Mouse (Mus musculus): ENCODE measurements around the gene Thrb.

Thrb gene

DNA sequence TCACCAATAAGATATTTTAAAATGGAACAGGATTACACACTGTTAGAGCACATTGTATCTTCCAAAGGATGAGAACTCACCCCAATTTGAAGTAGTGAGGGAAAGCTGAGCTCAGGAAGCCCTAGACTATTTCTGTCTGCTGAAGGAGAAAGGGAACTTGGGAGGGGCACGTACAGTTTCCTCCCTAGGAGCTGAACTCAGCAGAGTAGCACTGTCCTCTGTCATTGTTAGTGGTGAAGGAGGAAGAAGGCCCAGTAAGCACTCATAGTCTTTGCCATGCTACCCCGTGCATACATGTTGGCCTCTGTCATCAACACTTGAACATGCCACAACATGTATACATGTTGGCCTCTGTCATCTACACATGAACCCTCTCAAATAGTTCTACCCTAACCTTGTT is 294.0 kb downstream of the Thrb start:
- no peak for DNase-seq (ENCODE audit: low spot score)

DNA sequence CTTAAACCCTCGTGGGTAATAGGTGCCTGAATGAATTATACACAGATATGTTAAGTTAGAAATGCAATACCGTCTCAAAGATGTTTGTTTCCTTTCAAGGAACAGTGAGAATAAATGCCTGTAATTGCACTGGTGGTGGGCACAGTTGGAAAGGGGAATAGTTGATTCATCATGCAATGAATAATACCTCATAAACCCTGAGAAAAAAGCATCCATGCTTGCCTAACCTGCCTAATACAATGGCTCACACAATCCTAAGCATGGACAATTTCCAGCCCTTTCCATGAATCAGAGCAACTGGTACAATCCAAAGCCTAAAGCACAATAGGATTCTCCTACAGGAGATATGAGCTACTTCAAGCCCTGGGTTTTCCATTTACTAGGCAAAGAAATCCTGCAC is 299.8 kb downstream of the Thrb start:
- DNase-seq (ENCODE audit: low spot score): no peak

- DNase-seq (ENCODE audit: low spot score): peak; percentile 78
Measured at GRCm38 (mm10) chr14:17967117-17967726, 307.2 kb downstream of the Thrb start.

DNA sequence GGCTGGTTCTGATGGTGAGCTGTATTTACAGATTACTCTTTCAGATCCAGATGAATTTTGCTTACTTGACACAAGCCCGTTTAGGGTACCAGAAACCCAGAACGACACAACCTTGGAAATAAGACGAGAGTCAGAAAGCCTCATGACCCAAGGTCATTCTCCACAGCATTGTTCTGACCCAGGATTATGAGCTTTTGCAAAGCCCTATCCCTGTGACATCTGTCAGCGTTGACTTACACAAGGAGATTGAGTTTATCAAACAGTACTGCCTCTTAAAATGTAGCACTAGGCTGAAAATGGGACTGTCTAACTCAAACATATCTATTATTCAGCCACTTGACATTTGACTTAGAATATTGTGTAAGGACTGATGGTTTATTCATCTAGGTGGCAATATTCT is 312.1 kb downstream of the Thrb start:
- DNase-seq (ENCODE audit: low spot score): no peak

DNA sequence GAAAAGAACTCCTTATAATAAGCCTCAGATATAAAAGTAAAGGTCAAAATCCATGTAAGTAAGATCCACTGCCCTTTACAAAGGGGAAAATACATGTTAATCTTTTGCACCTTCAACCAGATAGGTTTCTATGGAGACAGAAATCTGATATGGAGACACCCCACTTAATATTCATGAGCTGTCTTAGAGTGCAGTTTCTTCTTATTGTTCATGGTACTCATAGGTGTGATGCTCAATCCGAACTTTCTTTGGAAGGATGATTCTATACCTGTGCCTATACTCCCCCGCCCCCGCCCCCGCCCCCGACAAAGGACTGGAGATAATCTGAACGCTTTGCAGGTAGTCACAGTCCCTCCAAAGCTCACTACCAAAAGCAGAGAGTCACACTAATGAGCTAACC is 312.6 kb downstream of the Thrb start:
- no peak for DNase-seq (ENCODE audit: low spot score)

GRCm38 (mm10) chr14:17975786-17976185 is 315.7 kb downstream of the Thrb start:
- DNase-seq (ENCODE audit: low spot score): no peak

DNA sequence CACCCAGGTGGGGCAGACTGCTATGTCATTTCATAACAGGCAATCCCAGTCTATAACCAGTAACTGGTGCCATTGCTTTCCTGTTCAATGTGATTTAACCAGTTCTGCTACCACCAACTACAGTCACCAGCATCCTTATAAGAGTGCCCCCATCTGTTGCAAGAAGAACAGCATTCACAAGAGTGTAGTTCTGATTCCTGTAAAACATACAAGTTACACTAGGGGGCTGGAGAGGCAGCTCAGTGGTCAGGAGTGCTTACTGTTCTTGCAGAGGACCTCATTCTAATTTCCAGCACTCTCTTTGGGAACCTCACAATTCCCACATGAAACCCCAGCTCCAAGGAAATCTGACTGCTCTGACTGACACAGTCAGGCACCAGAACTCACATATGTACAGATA is 318.2 kb downstream of the Thrb start:
- no peak for DNase-seq (ENCODE audit: low spot score)

- no peak for DNase-seq (ENCODE audit: low spot score)
Measured at GRCm38 (mm10) chr14:17981258-17981657, 321.2 kb downstream of the Thrb start.

DNA sequence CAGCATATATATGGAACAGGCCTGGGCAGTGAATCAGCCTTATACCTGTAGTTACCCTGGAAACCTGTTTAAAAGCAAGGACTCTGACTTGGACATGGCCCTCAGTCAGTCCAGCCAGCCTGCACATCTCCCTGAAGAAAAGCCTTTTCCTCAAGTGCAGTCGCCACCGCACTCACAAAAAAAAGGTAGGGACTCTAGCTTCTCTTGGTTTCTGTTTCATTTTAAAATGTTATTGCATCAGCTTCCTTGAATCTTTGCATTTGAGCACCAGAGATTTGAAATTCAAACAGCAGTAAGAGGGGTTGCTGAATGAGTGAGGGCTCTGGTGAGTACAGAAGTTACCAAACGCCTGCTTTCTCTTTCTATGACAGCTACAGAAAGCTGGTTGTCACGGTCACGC is 322.0 kb downstream of the Thrb start:
- DNase-seq (ENCODE audit: low spot score): no peak

- DNase-seq (ENCODE audit: low spot score): no peak
Measured at GRCm38 (mm10) chr14:17983390-17983789, 323.3 kb downstream of the Thrb start.

GRCm38 (mm10) chr14:17983839-17984238 is 323.8 kb downstream of the Thrb start:
- DNase-seq (ENCODE audit: low spot score): no peak

GRCm38 (mm10) chr14:17988580-17988979 is 328.5 kb downstream of the Thrb start:
- DNase-seq (ENCODE audit: low spot score): no peak

- DNase-seq (ENCODE audit: low spot score): no peak
Measured at GRCm38 (mm10) chr14:17989182-17989581, 329.1 kb downstream of the Thrb start.

- DNase-seq (ENCODE audit: low spot score): no peak
Measured at GRCm38 (mm10) chr14:17990186-17990585, 330.1 kb downstream of the Thrb start.

- no peak for DNase-seq (ENCODE audit: low spot score)
Measured at GRCm38 (mm10) chr14:18001886-18002285, 341.8 kb downstream of the Thrb start.

- no peak for DNase-seq (ENCODE audit: low spot score)
Measured at GRCm38 (mm10) chr14:18003686-18004085, 343.6 kb downstream of the Thrb start.

GRCm38 (mm10) chr14:18008524-18008923 is 348.5 kb downstream of the Thrb start:
- DNase-seq (ENCODE audit: low spot score): no peak

DNA sequence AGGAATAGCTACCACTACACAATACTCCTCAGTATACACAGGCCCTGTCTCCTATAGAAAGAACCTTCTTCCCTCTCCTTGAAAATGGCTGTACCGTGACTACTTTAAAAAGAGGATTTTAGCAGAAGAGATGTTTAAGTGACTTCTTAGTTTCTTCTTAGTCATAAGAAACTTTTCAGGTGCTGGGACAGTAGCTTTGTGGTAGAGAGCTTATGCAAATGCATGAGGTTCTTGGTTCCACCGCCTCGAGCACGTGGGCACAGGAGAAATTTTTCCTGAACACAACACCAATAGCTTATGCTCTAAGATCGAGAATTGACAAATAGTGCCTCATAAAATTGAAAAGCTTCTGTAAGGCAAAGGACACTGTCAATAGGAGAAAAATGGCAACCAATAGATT is 356.5 kb downstream of the Thrb start:
- no peak for DNase-seq (ENCODE audit: low spot score)

DNA sequence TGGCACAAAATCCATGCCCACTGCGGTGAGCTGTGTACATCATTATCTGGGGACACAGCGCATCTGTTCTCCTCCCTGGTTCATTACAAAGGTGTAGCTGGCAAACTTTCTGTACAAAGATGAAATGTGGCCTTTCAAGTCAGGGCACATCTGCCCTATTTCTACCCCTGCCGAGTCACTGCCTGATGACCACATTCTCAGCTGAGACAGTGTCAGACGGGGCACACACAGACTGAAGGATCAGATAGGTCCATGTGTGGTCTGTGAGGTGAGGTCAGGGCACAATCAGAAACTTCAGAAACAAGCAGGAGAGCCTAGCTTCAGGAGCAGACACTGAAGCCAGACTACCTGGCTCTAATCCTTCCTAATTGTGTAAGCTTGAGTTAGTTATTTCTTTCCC is 360.1 kb downstream of the Thrb start:
- no peak for DNase-seq (ENCODE audit: low spot score)

DNA sequence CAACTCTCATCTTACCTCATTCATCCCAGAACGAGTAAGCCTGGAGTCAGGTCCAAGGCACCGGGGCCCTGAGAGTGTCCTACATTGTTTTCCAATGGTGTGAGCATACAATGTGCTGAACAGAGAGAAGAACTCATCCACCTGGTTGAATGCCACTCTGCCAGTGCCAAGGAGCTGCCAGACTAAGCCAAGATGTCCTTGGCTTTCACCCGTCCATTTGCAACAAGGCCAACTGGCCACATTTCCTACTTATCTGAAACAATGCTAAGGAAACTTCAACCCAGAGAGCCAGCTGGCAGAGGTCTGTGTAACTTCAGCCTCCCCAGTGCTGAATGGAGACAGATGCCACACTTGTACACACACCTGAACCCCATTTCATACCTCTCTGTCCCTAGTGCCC is 360.6 kb downstream of the Thrb start:
- no peak for DNase-seq (ENCODE audit: low spot score)

DNA sequence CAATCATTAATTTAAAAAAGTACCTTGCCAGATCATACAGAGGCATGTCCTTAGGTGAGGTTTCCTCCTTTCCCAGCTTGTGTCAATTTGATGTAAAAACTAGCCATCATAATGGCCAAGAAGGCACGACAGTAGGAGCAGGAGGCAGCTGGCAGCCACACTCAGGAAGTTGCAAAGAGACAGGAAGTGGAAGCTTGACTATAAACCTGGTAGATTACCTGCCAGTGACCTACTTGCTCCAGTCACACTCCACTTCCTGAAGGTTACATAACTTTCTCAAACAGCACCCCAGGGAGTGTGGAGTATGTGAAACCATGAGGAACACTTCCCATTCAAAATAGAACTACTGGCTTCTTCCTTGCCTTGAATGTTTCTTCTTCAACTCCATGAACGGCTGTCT is 361.7 kb downstream of the Thrb start:
- no peak for DNase-seq (ENCODE audit: low spot score)

- DNase-seq (ENCODE audit: low spot score): no peak
Measured at GRCm38 (mm10) chr14:18022351-18022750, 362.3 kb downstream of the Thrb start.

DNA sequence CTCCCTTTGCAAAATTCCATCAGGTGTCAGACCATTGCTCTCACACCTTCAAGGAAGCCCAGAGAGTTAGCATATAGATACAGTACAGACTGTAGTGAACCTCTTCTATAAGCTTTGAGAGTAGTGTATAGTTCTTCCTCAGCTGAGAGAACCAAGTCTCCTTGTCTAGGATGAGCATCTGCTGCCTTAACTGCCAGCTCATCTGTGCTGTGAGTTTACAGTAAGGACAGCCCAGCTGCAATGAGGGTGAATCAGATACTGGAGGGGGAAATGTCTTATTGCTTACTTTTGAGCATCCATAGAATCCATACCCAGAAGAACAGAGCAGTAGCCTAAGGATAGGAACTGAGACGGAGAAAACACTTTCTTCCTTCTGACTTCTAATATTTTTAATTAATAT is 367.8 kb downstream of the Thrb start:
- DNase-seq (ENCODE audit: low spot score): no peak

- DNase-seq (ENCODE audit: low spot score): no peak
Measured at GRCm38 (mm10) chr14:18029181-18029932, 369.3 kb downstream of the Thrb start.
